Mouse (Mus musculus) embryonic fibroblast, embryonic 13.5 days (primary cell): ENCODE measurements around the gene Apoc4.

ENCODE experiments used
- CTCF ChIP-seq: IDR thresholded peaks from 2 replicates; pipeline ENCODE4 v1.5.1; 2011; ENCODE audit warnings: mild to moderate bottlenecking, control low read depth, low read length, moderate library complexity, borderline replicate concordance; ENCODE audit not compliant: insufficient read depth
- POLR2A ChIP-seq: IDR thresholded peaks from 2 replicates; pipeline ENCODE4 v1.6.1; 2011; ENCODE audit warnings: low read depth, mild to moderate bottlenecking, control low read depth, low read length, moderate library complexity

DNA sequence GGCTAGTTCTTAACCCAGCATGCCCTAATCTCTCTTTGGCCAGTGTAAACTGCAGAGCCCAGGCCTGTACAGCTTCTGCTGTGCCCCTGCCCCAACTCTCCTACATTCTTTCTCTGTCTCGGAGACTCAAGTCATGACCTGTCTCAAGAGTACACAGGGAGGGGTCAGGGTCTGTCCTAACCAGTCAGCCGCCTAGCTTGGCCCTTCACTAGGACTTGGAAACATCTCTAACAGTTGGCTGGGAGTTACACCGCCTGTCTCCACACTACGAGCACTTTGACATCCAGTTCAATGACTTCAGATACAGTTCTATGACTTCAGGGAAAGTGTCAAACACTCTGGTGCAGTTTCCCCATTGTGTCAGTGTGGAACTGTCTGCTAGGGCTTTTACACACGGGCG lies 10.2 kb upstream of the Apoc4 start:
- TF ChIP-seq POLR2A: no peak
- no peak for TF ChIP-seq CTCF
